Mouse (Mus musculus) megakaryocyte, embryonic 14.5 days (primary cell): ENCODE measurements around the gene Proser1. TPM values are rescaled to one million over a fixed set of nuclear protein-coding genes. Genes with fewer than 3 reads are reported as not detected.

Experiments used
- H3K27me3 ChIP-seq: replicated peaks from 2 replicates; pipeline ENCODE3; 2012; ENCODE audit warnings: inconsistent platforms
- H3K36me3 ChIP-seq: replicated peaks from 2 replicates; pipeline ENCODE3; 2012; ENCODE audit warnings: low read length, inconsistent platforms, mixed read lengths
- H3K4me1 ChIP-seq: 2 replicates; pipeline ENCODE4 v1.6.1; 2012; ENCODE audit warnings: inconsistent platforms
- H3K4me3 ChIP-seq: replicated peaks from 2 replicates; pipeline ENCODE3; 2012; ENCODE audit warnings: moderate library complexity, mild to moderate bottlenecking, inconsistent platforms
- H3K9me3 ChIP-seq: 2 replicates; pipeline ENCODE4 v1.6.1; 2012; ENCODE audit warnings: inconsistent platforms
- FLI1 ChIP-seq: IDR thresholded peaks from 2 replicates; pipeline ENCODE4 v1.6.1; 2012; ENCODE audit warnings: low read length, inconsistent platforms, mixed read lengths
- GATA1 ChIP-seq: IDR thresholded peaks from 3 replicates; pipeline ENCODE4 v1.6.1; 2012; ENCODE audit warnings: mixed read lengths, low read length, inconsistent platforms, borderline replicate concordance
- polyA plus RNA-seq: library from polyadenylated mRNA; stranded (reverse); fragments of >175 nt; gene quantifications from 2 replicates; pipeline ENCODE4 v1.2.3, GENCODE M21; 2012; ENCODE audit warnings: low replicate concordance; ENCODE audit not compliant: insufficient read depth

Proser1 gene
- polyA plus RNA-seq, 1 experiment, result 14.2 TPM

- no peaks in the 10 kb centered on the region for H3K36me3 ChIP-seq
- H3K27me3 ChIP-seq, result no peaks in the 10 kb centered on the region
- TF ChIP-seq FLI1 (no peak), GATA1 (no peak)
- peaks cover 13% of the 10 kb centered on the region for H3K4me1 ChIP-seq
- H3K9me3 ChIP-seq, result no peaks in the 10 kb centered on the region
- no peak overlapping the region for H3K4me3 ChIP-seq
Observed at GRCm38 (mm10) chr3:53530305-53530704, 66.8 kb downstream of the Proser1 start.

Other genes with a start within 250 kb of the Proser1 start
- gene Nhlrc3, start 334 bp upstream of the Proser1 start, polyA plus RNA-seq, result 1.6 TPM in 1 of 2 replicates, not detected in the other
- gene Stoml3, start 25.0 kb downstream of the Proser1 start, polyA plus RNA-seq, result not detected in 2 replicates
- gene Frem2, start 193.7 kb downstream of the Proser1 start, polyA plus RNA-seq, result 0.02 TPM in 1 of 2 replicates, not detected in the other